Mouse (Mus musculus): Measurements from ENCODE around the gene Vars.
"Not testable (repeated sequence)": the region's sequence is repeated elsewhere in the genome, so short reads cannot be mapped to it uniquely, and the experiment has no call there.

The Vars gene

GRCm38 (mm10) chr17:35023221-35023620 lies 22.4 kb downstream of the Vars start:
- in situ Hi-C loops (cut with MboI), result loop anchor here (5.0 kb wide), 1 partner anchor 39 kb away; no protein-coding TSS in a partner anchor

- in situ Hi-C loops (cut with MboI), result loop anchor here (5.0 kb wide), 1 partner anchor 39 kb away; no protein-coding TSS in a partner anchor
Observed at GRCm38 (mm10) chr17:35023756-35024155, 23.0 kb downstream of the Vars start.

- in situ Hi-C loops (cut with MboI), result loop anchor here (5.0 kb wide), 1 partner anchor 38 kb away; no protein-coding TSS in a partner anchor
Observed at GRCm38 (mm10) chr17:35024261-35024660, 23.5 kb downstream of the Vars start.

- in situ Hi-C loops (cut with MboI), result loop anchor here (5.0 kb wide), 1 partner anchor 37 kb away; no protein-coding TSS in a partner anchor
Observed at GRCm38 (mm10) chr17:35024691-35025488, 24.1 kb downstream of the Vars start.

- in situ Hi-C loops (cut with MboI), result no loop called here
Observed at GRCm38 (mm10) chr17:35026206-35026605, 25.4 kb downstream of the Vars start.

- in situ Hi-C loops (cut with MboI), result no loop called here
Observed at GRCm38 (mm10) chr17:35027277-35028068, 26.7 kb downstream of the Vars start, which contains the start of gene Sapcd1. Gene Sapcd1, minus strand, starts transcription at chr17:35028016.

- in situ Hi-C loops (cut with MboI), result no loop called here
Observed at GRCm38 (mm10) chr17:35028315-35028714, 27.5 kb downstream of the Vars start.

- in situ Hi-C loops (cut with MboI), result no loop called here
Observed at GRCm38 (mm10) chr17:35029691-35030532, 29.1 kb downstream of the Vars start.

GRCm38 (mm10) chr17:35031272-35031671 lies 30.5 kb downstream of the Vars start:
- in situ Hi-C loops (cut with MboI), result no loop called here

GRCm38 (mm10) chr17:35031880-35032279 lies 31.1 kb downstream of the Vars start:
- in situ Hi-C loops (cut with MboI), result no loop called here

- in situ Hi-C loops (cut with MboI), result no loop called here
Observed at GRCm38 (mm10) chr17:35032323-35032870, 31.6 kb downstream of the Vars start.

- in situ Hi-C loops (cut with MboI), result not testable (repeated sequence)
Observed at GRCm38 (mm10) chr17:35033703-35034102, 32.9 kb downstream of the Vars start.

- in situ Hi-C loops (cut with MboI), result no loop called here
Observed at GRCm38 (mm10) chr17:35034896-35035295, 34.1 kb downstream of the Vars start.

GRCm38 (mm10) chr17:35039121-35039873 lies 38.5 kb downstream of the Vars start:
- in situ Hi-C loops (cut with MboI), result no loop called here

- in situ Hi-C loops (cut with MboI), result no loop called here
Observed at GRCm38 (mm10) chr17:35043794-35044193, 43.0 kb downstream of the Vars start.

- in situ Hi-C loops (cut with MboI), result no loop called here
Observed at GRCm38 (mm10) chr17:35044904-35045806, 44.4 kb downstream of the Vars start.

- in situ Hi-C loops (cut with MboI), result no loop called here
Observed at GRCm38 (mm10) chr17:35045807-35046680, 45.3 kb downstream of the Vars start.

GRCm38 (mm10) chr17:35046681-35047455 lies 46.1 kb downstream of the Vars start, which contains the start of gene Msh5:
Gene Msh5, minus strand, starts transcription at chr17:35046745.
- in situ Hi-C loops (cut with MboI), result no loop called here

Measured in mature B cell (primary cell).